Mouse (Mus musculus) cerebellum, adult 11 months (tissue): Measurements from ENCODE around the gene Mga.

ENCODE experiments used
- DNase-seq: peaks from one replicate; pipeline ENCODE4 v3.0.0; 2022

The Mga gene

DNA sequence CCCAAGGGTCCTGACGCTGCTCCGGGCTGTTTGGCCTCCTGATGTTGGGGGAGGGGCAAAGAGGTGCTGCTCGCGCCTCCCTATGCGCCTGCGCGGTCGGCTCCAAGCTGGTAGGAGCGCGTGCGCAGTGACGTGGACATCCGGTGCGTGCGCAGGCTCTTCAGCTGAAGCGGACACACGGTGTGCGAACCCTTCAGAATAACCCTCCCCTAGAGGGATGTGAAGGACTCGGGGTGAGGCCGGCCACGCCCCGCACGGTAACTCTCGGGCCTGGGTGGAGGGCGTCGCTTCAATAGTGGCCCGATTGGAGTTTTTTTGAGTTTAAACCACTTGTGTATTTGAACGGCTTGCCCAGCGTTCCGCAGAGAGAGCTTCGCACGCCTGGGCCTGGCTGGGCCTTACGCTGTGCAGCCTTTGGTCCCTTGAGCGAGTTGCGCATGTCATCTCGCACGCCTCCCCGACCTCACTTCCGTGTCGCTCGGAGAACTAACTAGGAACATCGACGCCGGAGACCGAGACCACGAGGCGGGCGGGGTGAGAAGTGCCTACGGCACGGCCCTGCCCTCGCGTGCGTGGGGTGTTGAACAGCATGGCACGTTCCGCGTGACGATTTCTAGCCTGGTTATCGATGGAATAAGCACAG lies at the start of gene Mga:
TSS of gene Mga (plus strand) at position 139 of the 643 bp plus-strand sequence.
- peak; percentile 80 for DNase-seq

DNA sequence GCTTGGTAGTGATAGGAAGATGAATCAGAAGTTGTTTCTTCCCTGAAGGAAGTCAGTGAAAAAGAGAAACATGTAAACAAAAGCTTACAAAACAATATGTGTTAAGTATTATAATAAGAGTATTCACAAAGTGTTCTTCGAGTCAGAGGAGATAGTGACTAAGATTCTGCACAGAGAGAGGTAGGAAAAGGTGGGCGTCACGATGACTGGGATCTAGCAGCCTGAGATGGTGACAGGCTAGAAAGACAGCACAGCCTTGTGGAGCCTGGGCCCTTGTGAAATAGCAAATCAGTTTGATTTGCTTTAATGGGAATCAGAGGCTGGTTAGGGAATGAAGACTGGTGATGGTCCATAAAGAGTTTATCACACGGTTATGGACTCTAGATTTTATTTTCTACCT lies 43.2 kb upstream of the Mga start:
- DNase-seq: no peak

DNA sequence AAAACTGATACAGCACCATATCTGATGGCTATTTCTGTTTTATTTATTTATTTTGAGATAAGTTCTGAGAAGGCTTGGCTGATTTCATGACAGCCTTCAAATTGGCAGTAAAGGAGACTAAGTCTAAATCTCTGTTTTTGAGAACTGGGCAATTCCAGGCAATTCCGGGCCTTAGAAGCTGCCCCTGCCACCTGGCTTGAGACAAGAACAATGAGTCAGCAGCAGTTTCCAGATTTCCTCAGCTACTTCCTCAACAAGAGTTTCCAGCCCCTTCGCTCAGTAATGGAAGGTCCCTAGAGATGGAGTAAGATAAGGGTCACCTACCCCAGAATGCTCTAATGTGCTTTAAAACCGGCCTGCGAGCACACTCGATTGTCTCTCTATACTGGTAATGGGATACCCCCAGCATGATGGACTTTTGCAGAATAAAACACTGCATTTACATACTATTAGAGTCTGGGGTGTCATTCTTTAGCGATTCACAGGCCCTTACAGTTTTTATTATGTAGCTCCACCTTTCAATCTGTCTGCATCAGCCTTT lies 41.6 kb upstream of the Mga start:
- no peak for DNase-seq

DNA sequence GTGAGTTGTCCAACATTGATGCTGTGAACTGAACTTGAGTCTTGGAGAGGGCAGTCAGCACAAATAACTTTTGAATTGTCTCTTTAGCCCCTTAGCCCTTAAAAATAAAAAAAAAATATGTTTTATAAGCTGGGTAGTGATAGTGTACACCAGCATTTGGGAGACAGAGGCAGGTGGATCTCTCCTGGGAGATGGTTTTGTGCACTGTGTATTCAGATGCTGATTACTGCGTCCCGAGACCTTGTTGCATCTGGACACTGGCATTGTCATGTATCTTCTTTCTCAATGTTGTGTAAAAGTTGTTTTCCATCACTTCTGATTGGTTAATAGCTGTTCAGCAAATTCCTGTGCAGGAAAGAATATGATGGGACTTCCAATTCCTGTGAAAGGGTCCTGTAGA lies 39.7 kb upstream of the Mga start:
- no peak for DNase-seq

DNA sequence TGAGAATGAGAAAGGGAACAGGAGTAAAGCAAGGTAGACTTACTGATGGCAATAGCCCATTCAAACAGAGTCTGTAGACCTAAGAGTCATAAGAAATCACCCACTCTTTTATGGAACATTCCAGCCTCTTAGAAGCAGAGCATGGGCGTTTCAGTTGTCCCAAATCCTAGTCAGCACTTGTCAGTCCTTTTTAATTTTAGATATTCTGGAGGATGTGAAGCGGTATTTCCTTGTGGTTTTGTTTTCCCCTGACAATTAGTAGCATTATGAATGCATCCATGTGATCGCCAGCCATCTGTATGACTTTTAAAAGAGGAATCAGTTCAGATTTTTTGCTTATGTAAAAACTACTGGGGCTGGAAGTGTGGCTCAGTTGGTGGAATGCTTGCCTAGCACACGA lies 32.5 kb upstream of the Mga start:
- DNase-seq: no peak

DNA sequence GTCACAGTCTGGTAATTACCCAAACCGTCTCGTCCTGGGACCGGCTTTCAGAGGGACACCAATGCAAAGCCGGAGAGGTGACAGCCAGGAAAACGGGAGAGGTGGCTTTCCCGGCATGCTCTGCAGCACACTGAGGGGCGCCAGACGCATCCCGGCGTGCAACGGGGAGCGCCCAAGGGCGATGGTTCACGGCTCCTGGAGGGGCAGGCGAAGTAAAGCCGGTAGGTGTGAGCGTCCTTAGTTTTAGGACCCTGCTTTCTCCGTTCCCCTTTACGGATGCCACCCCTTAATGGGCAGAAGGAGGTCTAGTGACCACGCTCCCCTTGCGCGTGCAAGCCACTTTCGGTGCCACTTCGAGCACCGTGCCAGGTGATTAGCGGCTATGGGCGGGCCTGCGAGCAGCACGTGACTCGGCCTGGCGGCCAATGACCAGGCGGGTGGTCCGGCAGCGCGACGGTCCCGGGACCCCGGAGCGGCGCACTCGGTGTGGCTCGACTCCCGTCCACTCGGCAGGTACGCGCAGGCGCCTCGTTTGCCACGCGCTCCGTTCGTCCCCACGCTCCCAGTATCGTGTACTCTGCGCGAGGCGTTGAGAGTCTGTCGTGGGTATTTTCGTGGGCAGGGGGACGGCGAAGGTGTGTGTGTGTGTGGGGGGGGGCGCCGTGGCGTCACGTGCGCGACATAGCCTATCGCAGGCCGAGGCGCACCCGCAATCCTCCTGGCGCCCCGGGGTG lies 24.5 kb upstream of the Mga start:
- peak; percentile 81 for DNase-seq

DNA sequence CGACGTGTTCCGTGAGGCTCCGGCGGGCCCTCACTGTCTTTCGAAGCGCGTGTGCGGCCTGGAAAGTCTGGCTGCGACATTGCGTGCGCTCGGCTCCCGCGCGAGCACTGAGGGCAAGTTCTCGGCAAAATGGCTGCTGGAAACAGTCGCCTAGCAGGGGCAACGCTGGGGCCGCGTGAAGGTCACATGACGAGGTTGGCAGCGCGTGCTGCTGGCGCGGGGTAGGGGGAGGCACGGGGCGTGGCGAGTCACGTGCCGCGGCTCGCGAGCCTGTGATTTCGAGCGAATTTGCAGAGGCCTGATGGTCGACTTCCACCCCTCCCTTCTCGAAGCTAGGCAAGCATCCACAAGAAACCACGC lies 23.9 kb upstream of the Mga start:
- peak; percentile 89 for DNase-seq

DNA sequence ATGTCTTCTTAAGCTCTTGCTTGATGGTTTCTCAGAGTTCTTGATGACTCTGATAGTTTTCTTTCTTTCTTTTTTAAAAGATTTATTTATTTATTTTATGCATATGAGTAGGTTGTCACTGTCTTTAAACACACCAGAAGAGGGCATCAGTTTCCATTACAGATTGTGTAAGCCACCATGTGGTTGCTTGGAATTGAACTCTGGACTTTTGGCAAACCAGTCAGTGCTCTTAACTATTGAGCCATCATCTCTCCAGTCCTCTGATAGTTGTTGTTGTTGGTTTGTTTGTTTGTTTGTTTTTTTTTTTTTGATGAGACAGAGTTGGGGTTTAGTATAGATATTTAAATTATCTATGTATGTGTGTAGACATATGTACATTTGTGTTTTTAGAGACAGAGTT lies 21.0 kb upstream of the Mga start:
- DNase-seq: no peak

DNA sequence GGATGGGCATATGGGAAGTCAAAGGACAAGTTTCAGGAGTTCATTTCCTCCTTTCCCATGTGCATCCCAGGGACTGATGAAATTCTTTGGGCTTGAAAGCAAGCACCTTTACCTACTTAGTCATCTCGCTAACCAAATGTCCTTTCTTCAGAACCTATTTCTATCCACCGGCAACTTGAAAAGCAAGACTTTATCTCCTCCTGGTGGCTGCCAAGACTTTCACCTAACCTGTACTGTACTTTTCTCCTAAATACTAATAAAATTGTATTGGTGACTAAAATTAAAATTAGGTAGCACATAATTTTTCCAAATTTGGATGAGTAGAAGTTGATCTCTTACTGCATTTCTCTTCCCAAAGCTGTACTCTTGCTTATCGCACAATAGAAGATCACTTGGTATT lies 9.8 kb upstream of the Mga start:
- no peak for DNase-seq

DNA sequence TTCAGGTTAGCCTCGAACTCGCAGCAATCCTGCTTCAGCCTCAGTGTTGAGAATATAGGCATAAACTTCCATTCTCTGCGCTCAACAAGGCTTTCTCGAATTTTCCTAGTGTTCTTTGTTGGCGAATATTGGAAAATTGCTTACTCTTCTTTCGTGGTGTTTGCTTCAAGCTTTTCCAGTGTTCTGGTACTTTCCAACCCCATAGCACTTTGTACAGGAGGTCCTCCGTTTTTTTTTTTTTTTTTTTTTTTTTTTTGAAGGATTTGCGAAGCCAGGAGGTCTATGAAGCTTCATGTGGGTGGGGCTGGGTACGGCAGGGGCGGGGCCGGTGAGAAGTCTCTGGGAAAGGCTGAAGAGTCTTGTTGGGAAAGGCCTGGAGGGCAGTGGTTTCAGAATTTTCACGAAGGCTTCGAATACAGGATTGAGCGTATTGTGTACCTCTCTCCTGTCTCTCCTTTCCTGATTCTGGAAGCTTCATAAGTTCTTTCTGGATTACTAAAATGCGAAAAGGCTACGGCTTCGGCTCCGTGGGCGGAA lies 407 bp upstream of the Mga start:
- no peak for DNase-seq

DNA sequence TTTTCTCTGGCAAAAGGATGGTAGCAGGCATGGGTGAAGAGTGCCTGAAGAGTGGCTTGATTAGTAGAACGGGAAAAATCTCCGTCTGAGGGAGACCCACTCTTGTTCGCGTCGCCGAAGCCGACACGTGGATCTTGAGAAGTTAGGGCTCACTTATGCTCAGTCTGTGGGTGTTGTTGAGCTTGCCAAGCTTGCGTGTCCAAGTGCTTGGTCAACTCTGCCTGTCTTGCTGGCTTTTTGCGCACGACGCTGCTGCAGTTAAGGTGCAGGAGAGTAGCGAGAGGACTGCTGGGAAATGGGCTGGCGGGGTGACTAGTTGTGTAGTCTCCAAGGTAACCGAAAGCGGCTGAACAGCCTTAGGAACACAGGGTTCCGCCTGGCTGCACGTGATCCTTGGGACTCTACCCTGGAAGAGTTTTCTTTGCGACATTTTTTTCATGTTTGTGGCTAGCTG lies 1.1 kb downstream of the Mga start:
- peak; percentile 21 for DNase-seq

DNA sequence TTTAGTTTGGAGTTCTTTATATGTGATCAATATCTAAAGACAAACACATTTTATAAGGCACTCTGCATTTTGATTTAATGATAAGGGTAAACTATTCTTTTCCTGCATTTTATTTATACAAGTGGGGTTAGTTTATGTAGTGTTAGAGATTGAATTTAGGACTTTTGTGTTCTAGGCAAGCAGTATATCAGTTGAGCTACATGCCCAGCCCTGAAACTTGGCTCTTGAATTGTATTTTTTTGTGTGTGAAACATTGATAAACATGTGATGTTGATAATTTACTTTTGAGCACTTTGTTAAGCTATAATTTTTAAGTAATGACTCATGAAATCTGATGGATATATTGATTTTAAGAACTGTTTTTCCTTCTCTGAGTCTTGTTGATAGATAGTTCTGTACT lies 19.0 kb downstream of the Mga start:
- no peak for DNase-seq

DNA sequence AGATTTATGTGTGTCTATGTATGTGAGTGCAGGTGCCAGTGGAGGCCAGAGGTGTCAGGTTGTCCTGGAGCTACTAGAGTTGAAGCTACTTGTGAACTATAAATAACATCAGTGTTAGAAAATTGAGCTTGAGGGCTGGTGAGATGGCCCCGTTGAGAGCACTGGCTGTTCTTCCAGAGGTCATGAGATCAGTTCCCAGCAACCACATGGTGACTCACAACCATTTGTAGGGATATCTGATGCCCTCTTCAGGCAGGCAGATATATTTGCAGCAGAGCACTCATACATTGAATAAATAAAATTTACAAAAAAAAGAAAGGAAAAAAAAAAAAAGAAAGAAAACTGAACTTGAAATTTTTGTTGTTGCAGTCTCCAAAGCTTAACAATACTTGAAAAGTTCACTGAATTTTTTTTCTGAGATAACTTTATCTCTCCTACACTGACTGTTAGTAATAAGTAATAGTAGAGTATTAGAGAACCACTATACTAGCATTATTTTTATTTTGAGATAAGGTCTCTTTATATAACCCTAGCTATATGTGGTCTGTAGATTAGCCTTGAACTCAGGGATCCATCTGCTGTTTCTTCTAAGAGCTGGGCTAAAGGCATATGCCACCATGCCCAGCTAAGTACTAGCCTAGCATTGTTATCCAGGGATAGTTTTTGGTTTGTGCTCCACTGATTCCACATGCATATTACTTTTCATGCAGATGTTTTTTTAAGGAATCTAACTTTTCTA lies 20.8 kb downstream of the Mga start:
- no peak for DNase-seq

DNA sequence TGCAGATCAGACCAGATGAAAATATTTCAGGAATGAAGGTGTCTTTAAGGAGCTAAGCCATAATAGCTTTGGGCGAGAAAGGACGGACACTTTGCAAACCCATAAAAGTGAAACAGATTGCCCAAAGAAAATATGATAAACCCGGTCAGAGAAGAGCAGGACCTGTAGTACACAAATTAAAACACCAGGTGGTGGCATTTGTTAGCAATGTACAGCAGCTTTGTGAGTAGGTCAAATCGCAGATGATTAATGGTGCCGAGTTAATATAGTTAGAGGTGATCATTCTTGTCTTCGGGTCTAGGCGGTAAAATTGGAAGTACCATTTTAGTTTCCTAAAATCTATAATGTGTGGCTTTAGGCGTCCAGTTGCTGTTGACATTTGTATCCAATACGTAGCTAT lies 73.5 kb downstream of the Mga start:
- peak; percentile 39 for DNase-seq

DNA sequence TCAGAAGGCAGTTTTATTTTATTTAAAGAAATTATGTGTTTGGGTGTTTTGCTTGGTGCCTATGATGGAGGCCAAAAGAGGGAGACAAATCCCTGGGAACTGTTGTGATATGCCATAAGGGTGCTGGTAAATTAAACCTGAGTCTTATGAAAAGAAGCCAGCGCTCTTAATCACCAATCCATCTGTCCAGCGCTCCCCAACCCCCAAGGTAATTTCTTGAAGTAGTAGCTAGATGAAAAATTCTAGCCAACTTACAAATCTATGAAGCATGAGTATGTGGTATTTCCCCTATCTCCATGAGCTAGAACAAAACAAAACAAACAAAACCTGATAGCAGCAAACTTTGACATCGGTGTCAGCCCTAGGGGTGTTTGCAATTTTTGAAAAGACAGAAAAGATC lies 74.3 kb downstream of the Mga start:
- no peak for DNase-seq

DNA sequence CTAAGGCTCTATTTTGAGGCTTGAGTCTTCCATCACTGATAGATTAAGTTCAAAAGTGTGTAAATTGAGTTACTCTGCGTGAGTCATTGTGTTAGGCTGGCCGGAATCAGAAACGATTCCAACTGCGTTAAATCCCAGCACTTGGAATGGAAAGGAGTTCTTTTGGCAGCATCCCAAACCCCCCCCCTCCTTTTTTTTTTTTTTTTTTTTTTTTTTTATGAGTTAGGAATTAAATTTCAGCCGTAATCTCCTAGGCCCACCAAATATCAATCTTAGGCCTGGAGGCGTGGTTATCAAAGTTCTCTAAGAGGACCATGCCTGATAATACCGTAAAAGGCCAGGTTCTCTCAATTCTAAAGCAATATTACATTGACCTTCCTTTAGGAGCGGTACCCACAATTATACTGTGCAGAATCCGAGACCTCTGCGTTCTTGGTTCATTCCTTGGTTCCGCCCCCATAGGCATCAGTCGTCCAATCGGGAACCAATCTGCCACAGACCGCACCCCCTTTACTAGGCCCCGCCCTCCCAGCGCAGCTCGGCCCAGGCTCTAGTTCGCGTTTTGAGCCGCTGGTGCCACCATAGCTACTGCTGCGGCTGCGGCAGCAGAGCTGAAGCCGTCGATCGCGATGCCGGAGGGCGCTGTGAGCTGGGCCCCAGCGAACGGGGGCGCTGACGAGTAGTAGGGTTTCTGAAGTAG lies 75.0 kb downstream of the Mga start:
- peak; percentile 95 for DNase-seq

DNA sequence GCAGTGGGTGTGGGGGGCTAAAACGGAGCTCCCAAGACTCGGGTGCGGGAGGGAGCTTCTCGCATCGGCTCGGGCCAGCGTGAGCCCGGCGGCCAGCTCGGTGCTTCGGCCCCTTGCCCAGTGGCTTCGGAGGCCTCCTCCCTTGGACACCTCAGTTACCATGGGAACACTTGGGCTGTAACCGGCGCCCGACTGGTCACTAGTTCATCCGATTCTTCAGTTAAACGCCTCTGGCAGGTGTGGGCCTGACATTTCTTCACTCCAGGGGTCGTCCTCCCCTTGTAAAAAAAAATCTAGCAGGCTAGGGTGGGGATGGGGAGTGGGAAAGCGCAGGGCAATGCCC lies 75.5 kb downstream of the Mga start, which contains the start of gene Mapkbp1:
TSS of gene Mapkbp1 (plus strand) at position 163 of the 343 bp plus-strand sequence.
- no peak for DNase-seq

DNA sequence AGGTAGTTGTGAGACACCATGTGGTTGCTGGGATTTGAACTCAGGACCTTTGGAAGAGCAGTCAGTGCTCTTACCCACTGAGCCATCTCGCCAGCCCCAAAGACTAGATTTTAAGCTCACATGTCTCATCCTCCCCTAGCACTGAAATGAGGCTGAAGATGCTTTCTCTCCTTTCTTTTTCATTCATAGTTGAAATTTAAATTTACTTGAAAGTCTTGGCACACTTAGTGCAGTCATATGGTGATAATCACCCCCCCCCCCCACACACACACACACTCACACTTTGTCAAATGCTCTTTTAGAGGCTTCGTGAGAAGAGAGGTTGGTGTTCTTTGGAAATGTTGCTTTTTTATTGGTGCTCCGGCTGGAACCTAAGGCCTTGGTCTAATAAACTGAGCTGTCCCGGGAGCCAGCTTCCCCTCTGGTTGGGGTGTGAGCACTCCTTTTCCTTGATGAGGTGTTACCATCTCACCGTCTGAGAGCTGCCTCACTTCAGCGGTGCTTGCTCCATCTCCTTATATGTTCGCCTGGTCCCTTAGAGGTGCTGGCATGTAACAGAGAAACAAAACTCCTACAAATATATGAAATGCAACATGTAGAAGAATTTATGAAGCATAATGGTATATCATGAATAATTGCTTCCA lies 83.4 kb downstream of the Mga start:
- no peak for DNase-seq

DNA sequence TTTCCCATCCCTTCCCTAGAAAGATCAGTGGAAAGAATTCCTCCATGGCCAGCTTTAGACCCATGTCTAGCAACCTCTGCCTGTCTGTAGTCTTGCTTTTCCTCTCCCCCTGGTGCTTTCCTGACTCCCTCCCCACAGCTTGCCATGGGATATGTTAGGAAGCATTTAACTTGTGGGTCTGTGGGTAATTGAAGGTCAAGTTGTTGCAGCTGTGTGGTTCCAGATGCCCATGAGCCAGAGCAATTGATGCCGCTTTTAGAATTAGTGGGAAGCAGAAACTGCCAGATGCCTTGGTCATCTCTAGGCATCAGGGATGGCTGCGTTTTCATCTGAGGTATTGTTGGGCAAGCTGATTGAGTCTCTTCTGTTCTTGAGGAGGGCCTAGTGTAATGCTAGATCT lies 84.6 kb downstream of the Mga start:
- DNase-seq: no peak

DNA sequence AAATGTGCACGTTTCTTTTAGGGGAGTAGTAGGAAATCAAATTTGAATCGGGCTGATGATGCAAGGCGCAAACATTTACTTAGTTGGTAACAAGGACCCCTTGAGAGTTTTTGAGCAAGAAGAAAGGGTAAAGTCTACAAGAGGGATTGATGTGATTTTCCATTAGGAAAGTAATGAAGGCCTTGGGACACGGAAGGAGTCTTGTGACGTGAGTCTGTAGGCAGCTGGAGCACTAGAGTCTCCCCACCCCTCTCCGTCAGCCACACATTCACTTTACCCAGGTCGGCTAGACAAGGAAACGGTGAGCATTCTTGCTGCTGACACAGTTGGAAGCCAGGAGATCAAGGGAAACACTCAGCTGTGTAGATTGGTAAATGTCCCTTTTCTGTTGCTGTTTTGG lies 88.8 kb downstream of the Mga start:
- DNase-seq: no peak

DNA sequence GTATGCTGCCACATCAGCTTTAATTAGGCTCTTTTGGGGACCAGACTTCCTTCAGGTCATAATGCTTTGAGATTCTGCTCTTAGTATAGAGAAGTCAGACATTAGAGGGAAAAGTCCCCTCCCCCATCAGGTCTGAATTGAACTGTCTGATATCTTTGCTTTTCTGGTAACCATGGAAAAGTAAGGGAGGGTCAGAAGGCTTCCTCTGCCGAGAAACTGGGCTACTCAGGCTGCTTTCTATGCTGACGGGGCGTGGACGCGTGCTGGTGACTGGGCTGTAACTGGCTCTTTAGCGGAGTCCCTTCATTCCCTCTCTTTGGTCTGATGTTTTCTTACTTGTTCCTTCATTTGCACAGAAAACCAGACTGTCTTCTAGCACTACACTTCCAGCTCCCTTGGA lies 89.3 kb downstream of the Mga start:
- no peak for DNase-seq

DNA sequence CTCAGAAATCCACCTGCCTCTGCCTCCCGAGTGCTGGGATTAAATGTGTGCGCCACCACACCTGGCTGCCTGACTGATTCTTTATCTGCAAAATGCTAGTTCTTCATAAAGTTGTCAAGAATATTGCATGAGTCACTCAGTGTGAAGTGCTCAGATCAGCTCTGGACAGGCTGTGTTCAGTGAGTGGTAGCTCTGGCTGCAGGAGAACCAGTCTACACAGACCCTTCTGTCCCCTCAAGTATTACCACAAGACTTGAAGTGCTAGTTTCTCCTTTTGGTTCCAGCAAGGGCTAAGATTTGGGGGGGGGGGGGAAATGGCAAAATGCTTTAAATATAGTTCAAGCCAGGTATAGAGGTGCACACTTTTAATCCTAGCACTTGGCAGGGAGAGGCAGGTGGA lies 90.4 kb downstream of the Mga start:
- no peak for DNase-seq

DNA sequence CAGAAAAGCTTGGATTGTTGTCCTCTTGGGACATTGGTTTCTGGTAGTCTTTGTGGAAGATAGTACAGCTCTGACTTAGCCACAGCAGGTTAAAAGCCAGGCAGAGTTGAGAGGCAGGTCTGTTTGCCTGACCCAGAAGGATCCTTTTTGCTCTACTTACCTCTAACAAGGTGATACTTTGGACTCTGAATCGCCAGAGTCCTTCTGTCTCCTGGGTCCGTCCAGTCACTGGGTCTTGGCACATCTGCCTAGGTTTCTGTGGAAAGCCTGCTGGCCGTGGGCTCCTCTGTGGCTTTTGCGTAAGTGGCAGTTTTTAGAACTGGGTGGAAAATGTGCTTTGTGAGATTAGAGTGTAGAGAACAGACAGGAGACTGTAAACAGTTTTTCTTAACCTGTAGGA lies 91.9 kb downstream of the Mga start:
- DNase-seq: no peak
